Mouse (Mus musculus): ENCODE measurements around the gene Gpr108. TPM values are rescaled to one million over a fixed set of nuclear protein-coding genes. Genes with fewer than 3 reads are reported as not detected.

Gene Gpr108
- polyA plus RNA-seq, 1 experiment from 2014 or later = 39.0 TPM

DNA sequence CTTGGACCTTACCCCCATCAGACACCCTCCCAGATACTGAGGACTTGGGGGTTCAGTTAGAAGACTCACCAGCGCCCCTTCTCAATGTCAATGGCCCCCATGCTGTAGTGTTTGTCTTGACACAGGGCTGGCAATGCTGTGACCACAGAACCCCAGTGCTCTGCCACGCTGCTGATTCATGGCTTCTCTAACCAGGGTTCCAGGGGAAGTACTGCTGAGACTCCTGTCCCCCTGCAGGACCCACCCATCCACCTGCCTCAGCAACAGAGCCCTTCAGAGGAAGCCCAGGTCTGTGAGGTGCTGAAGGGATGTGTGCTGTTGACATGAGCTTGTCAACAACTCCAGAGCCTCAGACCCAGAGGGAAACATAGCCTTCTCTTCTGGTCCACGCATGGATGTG is 53.5 kb downstream of the Gpr108 start:
- Histone ChIP-seq H3K9ac (replicated peaks; ENCODE audit: low read length) (no peak overlapping the region), H3K27ac (ENCODE audit: low read length) (no peak overlapping the region), H3K36me3 (ENCODE audit: insufficient read depth, low read length) (no peaks in the 10 kb centered on the region), H3K4me2 (replicated peaks; ENCODE audit: low read depth, low read length) (no peak overlapping the region), H3K4me1 (ENCODE audit: insufficient read depth, low read length) (no peaks in the 10 kb centered on the region), H3K27me3 (ENCODE audit: insufficient read depth, low read length) (no peaks in the 10 kb centered on the region), H3K4me3 (ENCODE audit: low read length) (no peak overlapping the region), H3K9me3 (ENCODE audit: low read length) (no peaks in the 10 kb centered on the region)
- ATAC-seq (ENCODE audit: low FRiP score, low TSS enrichment) = no peak
- WGBS = 87% methylated on average over 3 of the region's 3 CpGs

DNA sequence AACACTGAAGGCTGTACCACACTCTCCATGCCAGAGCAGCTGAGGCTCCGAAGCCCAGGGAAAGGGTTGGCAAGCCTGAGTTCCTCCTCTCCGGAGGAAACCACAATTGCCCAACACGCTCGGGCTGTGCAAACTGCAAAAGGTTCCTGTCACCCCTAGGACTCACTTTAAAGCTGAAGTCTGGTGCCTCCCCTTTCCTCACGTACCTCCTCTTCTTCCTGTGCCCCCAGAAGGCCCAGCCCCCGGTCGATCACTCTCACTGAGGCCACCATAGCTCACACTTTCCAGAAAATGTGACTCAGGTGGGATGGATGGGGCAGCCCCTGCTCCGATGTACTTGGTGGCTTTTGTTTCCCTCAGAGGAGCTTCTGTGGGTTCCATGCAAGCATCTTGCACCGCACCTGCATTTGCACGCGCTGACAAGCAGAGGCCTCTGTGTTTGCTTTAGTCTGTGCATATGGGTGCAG is 54.2 kb downstream of the Gpr108 start, which contains the start of gene Tnfsf14:
Gene Tnfsf14, minus strand, starts transcription at position 137 of the 467 bp plus-strand sequence.
- Histone ChIP-seq H3K27ac (ENCODE audit: low read length) (no peak within 1 kb of the TSS), H3K27me3 (ENCODE audit: insufficient read depth, low read length) (no peaks in the 10 kb centered on the region), H3K36me3 (ENCODE audit: insufficient read depth, low read length) (no peaks in the 10 kb centered on the region), H3K9ac (replicated peaks; ENCODE audit: low read length) (no peak within 1 kb of the TSS), H3K4me3 (ENCODE audit: low read length) (no peak within 1 kb of the TSS), H3K9me3 (ENCODE audit: low read length) (no peaks in the 10 kb centered on the region), H3K4me1 (ENCODE audit: insufficient read depth, low read length) (no peaks in the 10 kb centered on the region), H3K4me2 (replicated peaks; ENCODE audit: low read depth, low read length) (no peak within 1 kb of the TSS)
- ATAC-seq (ENCODE audit: low FRiP score, low TSS enrichment) = no peak
- 80% methylated on average over 11 of the region's 11 CpGs for WGBS

- H3K27me3 ChIP-seq (ENCODE audit: insufficient read depth, low read length) = no peaks in the 10 kb centered on the region
- H3K9me3 ChIP-seq (ENCODE audit: low read length) = no peaks in the 10 kb centered on the region
- no peak overlapping the region for H3K4me2 ChIP-seq (replicated peaks; ENCODE audit: low read depth, low read length)
- H3K36me3 ChIP-seq (ENCODE audit: insufficient read depth, low read length) = no peaks in the 10 kb centered on the region
- 86% methylated on average over 12 of the region's 12 CpGs for WGBS
- H3K4me1 ChIP-seq (ENCODE audit: insufficient read depth, low read length) = no peaks in the 10 kb centered on the region
- H3K9ac ChIP-seq (replicated peaks; ENCODE audit: low read length) = no peak overlapping the region
- H3K4me3 ChIP-seq (ENCODE audit: low read length) = no peak overlapping the region
- no peak for ATAC-seq (ENCODE audit: low FRiP score, low TSS enrichment)
- H3K27ac ChIP-seq (ENCODE audit: low read length) = no peak overlapping the region
These were observed 59.6 kb downstream of the Gpr108 start for GRCm38 (mm10) chr17:57188510-57189192.

- no peaks in the 10 kb centered on the region for H3K4me1 ChIP-seq (ENCODE audit: insufficient read depth, low read length)
- no peak overlapping the region for H3K4me3 ChIP-seq (ENCODE audit: low read length)
- WGBS = 80% methylated on average over 2 of the region's 2 CpGs
These were observed 62.6 kb downstream of the Gpr108 start for GRCm38 (mm10) chr17:57185641-57186040.

More at GRCm38 (mm10) chr17:57185641-57186040, 62.6 kb downstream of the Gpr108 start:
- no peak for ATAC-seq (ENCODE audit: low FRiP score, low TSS enrichment)
- no peak overlapping the region for H3K27ac ChIP-seq (ENCODE audit: low read length)
- H3K9ac ChIP-seq (replicated peaks; ENCODE audit: low read length) = no peak overlapping the region
- H3K27me3 ChIP-seq (ENCODE audit: insufficient read depth, low read length) = no peaks in the 10 kb centered on the region
- H3K4me2 ChIP-seq (replicated peaks; ENCODE audit: low read depth, low read length) = no peak overlapping the region
- no peaks in the 10 kb centered on the region for H3K9me3 ChIP-seq (ENCODE audit: low read length)
- no peaks in the 10 kb centered on the region for H3K36me3 ChIP-seq (ENCODE audit: insufficient read depth, low read length)

Small RNA genes lying within 50 kb of the gene (microRNA-seq; reads per million reads assigned to microRNA genes)
- not detected for gene Mir6978

Other genes starting within 250 kb of the Gpr108 start
- 0.64 TPM in 1 of 2 replicates, not detected in the other for gene Pspn, start 248.4 kb downstream of the Gpr108 start, polyA plus RNA-seq (2015; fragmentation: Nextera tagmentation; extraction: Ambion mirVana)
- gene Gtf2f1, start 237.2 kb downstream of the Gpr108 start, polyA plus RNA-seq (2015; fragmentation: Nextera tagmentation; extraction: Ambion mirVana) = 71.4 and 74.0 TPM in 2 replicates
- gene Gm17949, start 237.0 kb downstream of the Gpr108 start, polyA plus RNA-seq (2015; fragmentation: Nextera tagmentation; extraction: Ambion mirVana) = 0.78 and 0.80 TPM in 2 replicates
- 25.6 and 27.9 TPM in 2 replicates for gene Khsrp, start 216.9 kb downstream of the Gpr108 start, polyA plus RNA-seq (2015; fragmentation: Nextera tagmentation; extraction: Ambion mirVana)
- gene Slc25a41, start 206.8 kb downstream of the Gpr108 start, polyA plus RNA-seq (2015; fragmentation: Nextera tagmentation; extraction: Ambion mirVana) = not detected in 2 replicates
- gene Crb3, start 189.3 kb downstream of the Gpr108 start, polyA plus RNA-seq (2015; fragmentation: Nextera tagmentation; extraction: Ambion mirVana) = 61.8 and 69.1 TPM in 2 replicates
- gene Slc25a23, start 188.6 kb downstream of the Gpr108 start, polyA plus RNA-seq (2015; fragmentation: Nextera tagmentation; extraction: Ambion mirVana) = 11.2 and 14.0 TPM in 2 replicates
- gene Dennd1c, start 169.9 kb downstream of the Gpr108 start, polyA plus RNA-seq (2015; fragmentation: Nextera tagmentation; extraction: Ambion mirVana) = 5.6 and 6.8 TPM in 2 replicates
- gene Tubb4a, start 160.7 kb downstream of the Gpr108 start, polyA plus RNA-seq (2015; fragmentation: Nextera tagmentation; extraction: Ambion mirVana) = 25.2 and 31.8 TPM in 2 replicates
- 9.9 and 11.7 TPM in 2 replicates for gene Tnfsf9, start 143.1 kb downstream of the Gpr108 start, polyA plus RNA-seq (2015; fragmentation: Nextera tagmentation; extraction: Ambion mirVana)
- not detected in 2 replicates for gene Cd70, start 98.7 kb downstream of the Gpr108 start, polyA plus RNA-seq (2015; fragmentation: Nextera tagmentation; extraction: Ambion mirVana)
- gene Tnfsf14, start 54.3 kb downstream of the Gpr108 start, polyA plus RNA-seq (2015; fragmentation: Nextera tagmentation; extraction: Ambion mirVana) = 0.09 and 0.19 TPM in 2 replicates
- gene C3, start 20.3 kb downstream of the Gpr108 start, polyA plus RNA-seq (2015; fragmentation: Nextera tagmentation; extraction: Ambion mirVana) = 1.1 and 2.4 TPM in 2 replicates
- gene Trip10, start 1.0 kb upstream of the Gpr108 start, polyA plus RNA-seq (2015; fragmentation: Nextera tagmentation; extraction: Ambion mirVana) = 52.6 and 55.0 TPM in 2 replicates
- 1.4 and 2.0 TPM in 2 replicates for gene Vav1, start 30.7 kb upstream of the Gpr108 start, polyA plus RNA-seq (2015; fragmentation: Nextera tagmentation; extraction: Ambion mirVana)
- 4.2 and 5.2 TPM in 2 replicates for gene Adgre1, start 110.2 kb upstream of the Gpr108 start, polyA plus RNA-seq (2015; fragmentation: Nextera tagmentation; extraction: Ambion mirVana)

All from kidney, embryonic 16.5 days (tissue).